Mouse (Mus musculus) hindbrain, postnatal 0 days (tissue): ENCODE measurements around the gene Tmem176a. TPM values are rescaled to one million over a fixed set of nuclear protein-coding genes. Genes with fewer than 3 reads are reported as not detected.

Experiments
- ATAC-seq: fragments of 200-750 bp; cut with Nextera tagmentation; 2 replicates; pipeline ENCODE4 v1.8.0; 2017; ENCODE audit warnings: mild to moderate bottlenecking, moderate TSS enrichment, moderate library complexity
- DNase-seq: peaks from one replicate; pipeline ENCODE4 v3.0.0-alpha.2; 2015; ENCODE audit warnings: low spot score
- H3K27ac ChIP-seq: fragments of 300-500 bp; sonication (generic); 2 replicates; pipeline ENCODE4 v1.5.1; 2014; ENCODE audit warnings: mild to moderate bottlenecking
- H3K27me3 ChIP-seq: fragments of 300-500 bp; sonication (generic); 2 replicates; pipeline ENCODE4 v1.6.1; 2014; ENCODE audit warnings: low read length, mixed read lengths; ENCODE audit not compliant: insufficient read depth
- H3K36me3 ChIP-seq: fragments of 300-500 bp; sonication (generic); 2 replicates; pipeline ENCODE4 v1.6.1; 2014; ENCODE audit warnings: low read length, mixed read lengths; ENCODE audit not compliant: insufficient read depth
- H3K4me1 ChIP-seq: fragments of 300-500 bp; sonication (generic); 2 replicates; pipeline ENCODE4 v1.6.1; 2014; ENCODE audit warnings: antibody characterized with exemption, low read length, mixed read lengths; ENCODE audit not compliant: insufficient read depth
- H3K4me2 ChIP-seq: fragments of 300-500 bp; sonication (generic); 2 replicates; pipeline ENCODE4 v1.6.1; 2014; ENCODE audit warnings: low read depth, mild to moderate bottlenecking, low read length, moderate library complexity, mixed read lengths
- H3K4me3 ChIP-seq: fragments of 300-500 bp; sonication (generic); 2 replicates; pipeline ENCODE4 v1.5.1; 2014; ENCODE audit warnings: low read length
- H3K9ac ChIP-seq: fragments of 300-500 bp; sonication (generic); replicated peaks from 2 replicates; pipeline ENCODE4 v1.6.1; 2014; ENCODE audit warnings: mild to moderate bottlenecking, low read length, moderate library complexity, mixed read lengths
- H3K9me3 ChIP-seq: fragments of 300-500 bp; sonication (generic); 2 replicates; pipeline ENCODE4 v1.6.1; 2016; ENCODE audit warnings: low read length, mixed read lengths
- CTCF ChIP-seq: IDR thresholded peaks from 2 replicates; pipeline ENCODE4 v1.5.1; 2016; ENCODE audit warnings: antibody characterized with exemption, control low read depth, low read depth
- WGBS: fragments of 180-500 bp; shearing (Covaris S2); extraction: QIAGEN DNeasy Blood & Tissue Kit; methylation state at CpG from one replicate; pipeline ENCODE4 v1.1.7; 2014; 5-methylcytosine and 5-hydroxymethylcytosine counted together
- polyA plus RNA-seq: library from polyadenylated mRNA; unstranded; fragments of >200 nt; fragmentation: Nextera tagmentation; extraction: Ambion mirVana; gene quantifications from 2 replicates; pipeline ENCODE4 v1.2.1, GENCODE M21; 2015
- total RNA-seq: library from RNA; depleted of rRNA; stranded (reverse); fragments of >200 nt; gene quantifications from 2 replicates; pipeline ENCODE4 v1.2.3, GENCODE M21; 2014; rRNA removed

Gene Tmem176a
- total and polyA plus RNA-seq, 2 experiments from 2014 or later = 27.2 to 40.1 TPM

- no peaks in the 10 kb centered on the region for H3K9me3 ChIP-seq
- H3K36me3 ChIP-seq = no peaks in the 10 kb centered on the region
- H3K9ac ChIP-seq = no peak overlapping the region
- no peak overlapping the region for H3K4me2 ChIP-seq
- ATAC-seq (no peak), DNase-seq (peak; percentile 49)
- H3K4me3 ChIP-seq = no peak overlapping the region
- 46% methylated on average over 5 of the region's 5 CpGs for WGBS
- TF ChIP-seq CTCF = no peak
- H3K27ac ChIP-seq = no peak overlapping the region
- no peaks in the 10 kb centered on the region for H3K27me3 ChIP-seq
- no peaks in the 10 kb centered on the region for H3K4me1 ChIP-seq
Measured at GRCm38 (mm10) chr6:48876510-48877135, 35.9 kb downstream of the Tmem176a start.

GRCm38 (mm10) chr6:48894203-48894602 lies 53.5 kb downstream of the Tmem176a start:
- 60% methylated on average over 4 of the region's 4 CpGs for WGBS
- no peak overlapping the region for H3K4me3 ChIP-seq
- ATAC-seq = no peak

GRCm38 (mm10) chr6:48894938-48895818 lies 54.5 kb downstream of the Tmem176a start:
- WGBS = 88% methylated on average over 8 of the region's 8 CpGs
- no peaks in the 10 kb centered on the region for H3K27me3 ChIP-seq
- H3K36me3 ChIP-seq = no peaks in the 10 kb centered on the region
- no peak for ATAC-seq
- no peak overlapping the region for H3K4me2 ChIP-seq
- H3K9me3 ChIP-seq = no peaks in the 10 kb centered on the region
- no peak overlapping the region for H3K4me3 ChIP-seq
- no peaks in the 10 kb centered on the region for H3K4me1 ChIP-seq
- H3K27ac ChIP-seq = no peak overlapping the region
- H3K9ac ChIP-seq = no peak overlapping the region
- DNase-seq = no peak
- no peak for TF ChIP-seq CTCF

More at GRCm38 (mm10) chr6:48894203-48894602, 53.5 kb downstream of the Tmem176a start:
- Histone ChIP-seq H3K27ac (no peak overlapping the region), H3K36me3 (no peaks in the 10 kb centered on the region), H3K9me3 (no peaks in the 10 kb centered on the region), H3K4me1 (no peaks in the 10 kb centered on the region), H3K4me2 (no peak overlapping the region), H3K27me3 (no peaks in the 10 kb centered on the region), H3K9ac (no peak overlapping the region)
- TF ChIP-seq CTCF = no peak
- DNase-seq = no peak

GRCm38 (mm10) chr6:48895941-48896340 lies 55.2 kb downstream of the Tmem176a start:
- no peak overlapping the region for H3K4me2 ChIP-seq
- H3K4me3 ChIP-seq = no peak overlapping the region
- WGBS = 83% methylated on average over 5 of the region's 5 CpGs
- DNase-seq = no peak
- no peaks in the 10 kb centered on the region for H3K27me3 ChIP-seq
- no peaks in the 10 kb centered on the region for H3K4me1 ChIP-seq
- H3K27ac ChIP-seq = no peak overlapping the region
- no peak for ATAC-seq
- TF ChIP-seq CTCF = no peak
- H3K9me3 ChIP-seq = no peaks in the 10 kb centered on the region
- H3K9ac ChIP-seq = no peak overlapping the region
- H3K36me3 ChIP-seq = no peaks in the 10 kb centered on the region

Other genes starting within 250 kb of the Tmem176a start
- gene Repin1, start 247.0 kb upstream of the Tmem176a start, total RNA-seq = 83.1 and 86.9 TPM in 2 replicates
- 40.6 and 41.2 TPM in 2 replicates for gene Repin1, start 247.0 kb upstream of the Tmem176a start, polyA plus RNA-seq
- gene Gm44965, start 247.0 kb upstream of the Tmem176a start, total RNA-seq = not detected in 2 replicates
- 0.54 TPM in 1 of 2 replicates, not detected in the other for gene Gm44965, start 247.0 kb upstream of the Tmem176a start, polyA plus RNA-seq
- 11.6 and 13.5 TPM in 2 replicates for gene Zfp775, start 238.9 kb upstream of the Tmem176a start, total RNA-seq
- gene Zfp775, start 238.9 kb upstream of the Tmem176a start, polyA plus RNA-seq = 7.2 and 8.8 TPM in 2 replicates
- gene AI854703, start 214.2 kb upstream of the Tmem176a start, total RNA-seq = 53.3 and 54.9 TPM in 2 replicates
- gene AI854703, start 214.2 kb upstream of the Tmem176a start, polyA plus RNA-seq = 29.3 and 30.2 TPM in 2 replicates
- gene Gimap8, start 193.7 kb upstream of the Tmem176a start, total RNA-seq = 0.72 and 1.3 TPM in 2 replicates
- gene Gimap8, start 193.7 kb upstream of the Tmem176a start, polyA plus RNA-seq = 0.40 and 0.49 TPM in 2 replicates
- 2.1 and 2.4 TPM in 2 replicates for gene Gimap9, start 164.8 kb upstream of the Tmem176a start, total RNA-seq
- gene Gimap9, start 164.8 kb upstream of the Tmem176a start, polyA plus RNA-seq = 1.2 and 2.0 TPM in 2 replicates
- gene Gimap4, start 156.4 kb upstream of the Tmem176a start, total RNA-seq = 0.78 and 1.6 TPM in 2 replicates
- gene Gimap4, start 156.4 kb upstream of the Tmem176a start, polyA plus RNA-seq = 0.56 and 0.66 TPM in 2 replicates
- gene Gimap6, start 132.7 kb upstream of the Tmem176a start, total RNA-seq = 3.5 and 5.7 TPM in 2 replicates
- gene Gimap6, start 132.7 kb upstream of the Tmem176a start, polyA plus RNA-seq = 6.7 and 7.1 TPM in 2 replicates
- gene Gm28053, start 122.3 kb upstream of the Tmem176a start, total RNA-seq = not detected in 2 replicates
- not detected in 2 replicates for gene Gm28053, start 122.3 kb upstream of the Tmem176a start, polyA plus RNA-seq
- gene Gimap7, start 122.3 kb upstream of the Tmem176a start, total RNA-seq = not detected in 2 replicates
- not detected in 2 replicates for gene Gimap7, start 122.3 kb upstream of the Tmem176a start, polyA plus RNA-seq
- 4.1 and 4.5 TPM in 2 replicates for gene Gimap1, start 101.9 kb upstream of the Tmem176a start, total RNA-seq
- 2.8 and 3.7 TPM in 2 replicates for gene Gimap1, start 101.9 kb upstream of the Tmem176a start, polyA plus RNA-seq
- gene Gimap5, start 94.7 kb upstream of the Tmem176a start, total RNA-seq = 0.68 and 5.1 TPM in 2 replicates
- gene Gimap5, start 94.7 kb upstream of the Tmem176a start, polyA plus RNA-seq = 1.9 and 2.4 TPM in 2 replicates
- gene Gimap3, start 70.1 kb upstream of the Tmem176a start, total RNA-seq = not detected in 2 replicates
- not detected in 2 replicates for gene Gimap3, start 70.1 kb upstream of the Tmem176a start, polyA plus RNA-seq
- 81.9 and 108 TPM in 2 replicates for gene Tmem176b, start 577 bp downstream of the Tmem176a start, total RNA-seq
- gene Tmem176b, start 577 bp downstream of the Tmem176a start, polyA plus RNA-seq = 148 and 152 TPM in 2 replicates
- gene Aoc1, start 32.0 kb downstream of the Tmem176a start, total RNA-seq = 0.42 TPM in 1 of 2 replicates, not detected in the other
- 0.06 and 0.11 TPM in 2 replicates for gene Aoc1, start 32.0 kb downstream of the Tmem176a start, polyA plus RNA-seq
- gene 1600015I10Rik, start 89.0 kb downstream of the Tmem176a start, total RNA-seq = not detected in 2 replicates
- not detected in 2 replicates for gene 1600015I10Rik, start 89.0 kb downstream of the Tmem176a start, polyA plus RNA-seq
- not detected in 2 replicates for gene Doxl2, start 134.0 kb downstream of the Tmem176a start, total RNA-seq
- gene Doxl2, start 134.0 kb downstream of the Tmem176a start, polyA plus RNA-seq = not detected in 2 replicates
- not detected in 2 replicates for gene Svs1, start 145.9 kb downstream of the Tmem176a start, total RNA-seq
- not detected in 2 replicates for gene Svs1, start 145.9 kb downstream of the Tmem176a start, polyA plus RNA-seq
- 0.29 and 0.89 TPM in 2 replicates for gene Gpnmb, start 195.6 kb downstream of the Tmem176a start, total RNA-seq
- gene Gpnmb, start 195.6 kb downstream of the Tmem176a start, polyA plus RNA-seq = 0.44 and 0.45 TPM in 2 replicates
- gene Malsu1, start 232.9 kb downstream of the Tmem176a start, total RNA-seq = 19.9 and 53.1 TPM in 2 replicates
- 97.4 and 99.8 TPM in 2 replicates for gene Malsu1, start 232.9 kb downstream of the Tmem176a start, polyA plus RNA-seq